Mouse (Mus musculus) adrenal gland, adult 2 months (tissue): ENCODE results near the gene Arhgap15. TPM values are rescaled to one million over a fixed set of nuclear protein-coding genes. Genes with fewer than 3 reads are reported as not detected.
A peak's percentile ranks its signal among the peaks of the same experiment; 100 is the strongest.

ENCODE experiments used
- DNase-seq: peaks from one replicate; pipeline ENCODE4 v3.0.0; 2021
- polyA plus RNA-seq: library from polyadenylated mRNA; depleted of rRNA; stranded (reverse); fragments of >200 nt; gene quantifications from 2 replicates; pipeline ENCODE4 v1.2.3, GENCODE M21; 2012
- total RNA-seq, 2 experiments: library from RNA; stranded (reverse); gene quantifications; 2 replicates each; pipeline ENCODE4 v1.2.3; 2021

Arhgap15 gene
- total and polyA plus RNA-seq, 3 experiments = 0.09 to 2.6 (median 1.8) TPM

- DNase-seq = peak; percentile 37
These were observed 364.6 kb downstream of the Arhgap15 start for GRCm38 (mm10) chr2:44112990-44113798.

- no peak for DNase-seq
These were observed 365.7 kb downstream of the Arhgap15 start for GRCm38 (mm10) chr2:44114296-44114695.

- DNase-seq = no peak
These were observed 372.5 kb downstream of the Arhgap15 start for GRCm38 (mm10) chr2:44121162-44121561.

GRCm38 (mm10) chr2:44123246-44123645, 374.6 kb downstream of the Arhgap15 start:
- DNase-seq = no peak

- no peak for DNase-seq
These were observed 375.5 kb downstream of the Arhgap15 start for GRCm38 (mm10) chr2:44124093-44124492.

- no peak for DNase-seq
These were observed 376.1 kb downstream of the Arhgap15 start for GRCm38 (mm10) chr2:44124683-44125082.

GRCm38 (mm10) chr2:44126044-44126695, 377.5 kb downstream of the Arhgap15 start:
- no peak for DNase-seq

GRCm38 (mm10) chr2:44129533-44129932, 380.9 kb downstream of the Arhgap15 start:
- DNase-seq = no peak

GRCm38 (mm10) chr2:44131271-44131670, 382.6 kb downstream of the Arhgap15 start:
- DNase-seq = no peak

- no peak for DNase-seq
These were observed 386.2 kb downstream of the Arhgap15 start for GRCm38 (mm10) chr2:44134796-44135195.

GRCm38 (mm10) chr2:44140455-44140854, 391.8 kb downstream of the Arhgap15 start:
- no peak for DNase-seq

GRCm38 (mm10) chr2:44142152-44142551, 393.5 kb downstream of the Arhgap15 start:
- no peak for DNase-seq

- DNase-seq = peak; percentile 17
These were observed 394.0 kb downstream of the Arhgap15 start for GRCm38 (mm10) chr2:44142611-44143010.

- DNase-seq = no peak
These were observed 397.7 kb downstream of the Arhgap15 start for GRCm38 (mm10) chr2:44146124-44146981.

GRCm38 (mm10) chr2:44147486-44147885, 398.9 kb downstream of the Arhgap15 start:
- DNase-seq = no peak

GRCm38 (mm10) chr2:44147971-44148370, 399.3 kb downstream of the Arhgap15 start:
- no peak for DNase-seq

GRCm38 (mm10) chr2:44148550-44149100, 400.0 kb downstream of the Arhgap15 start:
- DNase-seq = no peak

GRCm38 (mm10) chr2:44152301-44152700, 403.7 kb downstream of the Arhgap15 start:
- DNase-seq = no peak

- DNase-seq = no peak
These were observed 411.7 kb downstream of the Arhgap15 start for GRCm38 (mm10) chr2:44160358-44160757.

GRCm38 (mm10) chr2:44165789-44166188, 417.2 kb downstream of the Arhgap15 start:
- DNase-seq = peak; percentile 43

GRCm38 (mm10) chr2:44166716-44167115, 418.1 kb downstream of the Arhgap15 start:
- no peak for DNase-seq

- no peak for DNase-seq
These were observed 435.9 kb downstream of the Arhgap15 start for GRCm38 (mm10) chr2:44184476-44184875.
